Mouse (Mus musculus): Measurements from ENCODE around the gene Plekhj1.

- no peak for TF ChIP-seq HCFC1 (IDR thresholded peaks at IDR 0.05; ENCODE audit: borderline replicate concordance, insufficient read depth, low read length)
- TF ChIP-seq MAFK (IDR thresholded peaks at IDR 0.05; ENCODE audit: insufficient read depth, low read depth, low read length): no peak
- no peak for TF ChIP-seq ZC3H11A (IDR thresholded peaks at IDR 0.05; ENCODE audit: borderline replicate concordance, low read depth, low read length)
- TF ChIP-seq ZNF384 (IDR thresholded peaks at IDR 0.05; ENCODE audit: low read depth, low read length): no peak
Measured at GRCm38 (mm10) chr10:80845055-80845693, 46.7 kb upstream of the Plekhj1 start.
